Mouse (Mus musculus): ENCODE measurements around the gene Tfeb.

DNA sequence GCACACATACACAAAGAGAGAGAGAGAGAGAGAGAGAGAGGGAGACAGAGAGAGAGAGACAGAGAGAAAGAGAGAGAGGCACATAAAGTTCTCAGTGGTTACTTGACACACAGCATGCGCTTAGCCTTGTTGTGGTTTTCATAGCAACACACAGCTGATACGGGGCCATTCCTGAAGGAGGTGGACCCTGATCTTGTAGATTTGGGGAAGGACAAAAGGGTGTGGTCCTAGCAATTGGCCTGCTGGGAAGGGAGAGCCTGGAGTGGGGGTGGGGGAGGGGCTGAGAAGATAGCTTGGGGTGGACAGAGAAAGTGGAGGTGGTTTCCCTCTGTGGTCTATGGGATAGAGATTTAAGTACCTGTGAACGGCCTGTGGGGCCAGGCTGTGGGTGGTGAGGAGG is 26.8 kb upstream of the Tfeb start:
- TF ChIP-seq POLR2A (IDR thresholded peaks at IDR 0.05; ENCODE audit: low read depth, low read length) (no peak), CTCF (IDR thresholded peaks at IDR 0.05; ENCODE audit: borderline replicate concordance, insufficient read depth, low read length) (no peak)
